Mouse (Mus musculus): ENCODE measurements around the gene Gm20388.
"Not testable (repeated sequence)": the region's sequence is repeated elsewhere in the genome, so short reads cannot be mapped to it uniquely, and the experiment has no call there.

Gm20388 gene

GRCm38 (mm10) chr8:120705163-120705562, 794.5 kb downstream of the Gm20388 start:
- DNase-seq (ENCODE audit: inconsistent ontology term) = no peak

- DNase-seq (ENCODE audit: inconsistent ontology term) = no peak
Observed at GRCm38 (mm10) chr8:120706193-120706592, 795.6 kb downstream of the Gm20388 start.

GRCm38 (mm10) chr8:120709176-120709575, 798.5 kb downstream of the Gm20388 start:
- DNase-seq (ENCODE audit: inconsistent ontology term) = no peak

DNA sequence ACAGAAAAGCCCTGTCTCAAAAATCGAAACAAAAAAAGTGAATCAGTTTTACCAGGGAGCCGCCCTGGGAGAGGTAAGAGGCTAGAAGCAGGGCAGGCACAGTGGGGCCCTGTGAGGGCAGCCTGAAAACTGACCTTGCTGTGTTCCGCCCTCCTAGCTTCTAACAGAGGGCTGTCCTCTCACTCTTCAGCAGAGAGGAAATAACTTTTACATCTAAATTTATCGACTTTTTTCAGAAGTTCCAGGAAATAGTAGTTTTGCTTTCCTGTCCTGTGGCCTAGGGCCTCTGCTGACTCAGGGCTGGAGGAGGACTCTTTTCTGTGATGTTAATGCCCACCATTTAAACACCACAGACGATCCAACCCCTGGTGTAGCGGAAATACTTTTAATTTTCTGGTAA, 804.6 kb downstream of the Gm20388 start:
- no peak for DNase-seq (ENCODE audit: inconsistent ontology term)

DNA sequence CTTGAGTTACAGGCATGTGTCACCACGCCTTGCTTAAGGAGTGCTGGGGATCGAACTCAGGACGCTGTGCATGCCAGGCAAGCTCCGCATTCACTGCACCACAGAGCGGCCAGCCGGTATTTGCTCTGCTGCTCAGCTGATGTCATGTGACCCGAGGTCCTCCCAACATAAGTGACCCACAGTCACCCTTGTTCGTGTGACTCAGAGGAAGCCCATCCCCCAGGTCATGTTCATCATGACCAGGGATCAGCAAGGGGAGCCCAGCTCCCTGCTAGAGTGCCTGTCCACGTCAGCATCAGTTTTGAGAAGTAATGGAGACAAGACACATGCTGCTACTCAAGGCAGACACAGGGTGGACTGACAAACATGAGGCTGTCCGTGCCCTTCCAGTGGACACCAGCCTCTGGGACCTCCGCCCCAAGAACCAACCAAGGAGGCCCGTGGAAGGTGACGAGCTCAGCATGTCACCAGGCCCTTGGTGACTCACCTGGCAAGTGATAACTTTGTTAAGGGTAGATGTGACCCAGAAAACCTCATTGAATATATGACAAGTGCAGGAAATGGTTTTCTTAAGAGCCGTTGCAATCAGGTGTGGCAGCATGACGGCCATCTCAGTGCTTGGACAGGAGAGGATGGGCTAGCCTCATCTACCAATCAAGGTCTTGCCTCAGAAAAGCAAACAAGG, 805.5 kb downstream of the Gm20388 start:
- DNase-seq (ENCODE audit: inconsistent ontology term) = no peak

DNA sequence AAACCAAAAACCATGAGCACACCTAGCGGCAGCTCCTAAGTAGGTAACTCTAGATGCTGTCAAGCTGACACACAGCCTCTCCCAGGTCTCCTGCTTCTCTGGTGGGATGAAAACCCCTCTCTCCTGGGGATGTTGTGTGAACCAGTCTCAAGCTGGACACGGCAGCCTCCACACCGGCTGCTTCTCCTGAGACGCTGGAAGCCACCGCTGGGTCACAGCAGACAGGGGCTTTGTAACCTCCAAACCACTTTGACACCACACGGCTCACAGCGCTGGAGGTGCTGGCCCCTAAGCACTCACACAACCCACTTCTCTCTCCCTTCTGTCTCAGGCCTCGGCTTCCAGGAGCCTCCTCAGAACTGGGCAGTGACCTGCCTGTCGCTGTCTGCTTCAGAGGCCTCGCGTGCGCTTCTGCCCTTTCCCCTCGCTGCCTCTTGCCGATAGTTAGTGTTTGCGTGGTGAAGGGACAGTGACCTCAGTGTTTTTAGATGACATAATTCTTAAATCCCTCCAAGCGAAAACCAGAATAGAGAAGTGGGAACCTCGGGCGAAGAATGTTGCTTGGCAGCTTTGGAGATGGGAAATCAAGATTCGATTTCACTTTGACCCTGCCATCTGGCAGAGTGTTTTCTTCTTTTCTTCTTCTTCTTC, 809.1 kb downstream of the Gm20388 start:
- DNase-seq (ENCODE audit: inconsistent ontology term) = no peak

GRCm38 (mm10) chr8:120723025-120723424, 812.4 kb downstream of the Gm20388 start:
- no peak for DNase-seq (ENCODE audit: inconsistent ontology term)

GRCm38 (mm10) chr8:120724096-120724495, 813.5 kb downstream of the Gm20388 start:
- DNase-seq (ENCODE audit: inconsistent ontology term) = not testable (repeated sequence)

DNA sequence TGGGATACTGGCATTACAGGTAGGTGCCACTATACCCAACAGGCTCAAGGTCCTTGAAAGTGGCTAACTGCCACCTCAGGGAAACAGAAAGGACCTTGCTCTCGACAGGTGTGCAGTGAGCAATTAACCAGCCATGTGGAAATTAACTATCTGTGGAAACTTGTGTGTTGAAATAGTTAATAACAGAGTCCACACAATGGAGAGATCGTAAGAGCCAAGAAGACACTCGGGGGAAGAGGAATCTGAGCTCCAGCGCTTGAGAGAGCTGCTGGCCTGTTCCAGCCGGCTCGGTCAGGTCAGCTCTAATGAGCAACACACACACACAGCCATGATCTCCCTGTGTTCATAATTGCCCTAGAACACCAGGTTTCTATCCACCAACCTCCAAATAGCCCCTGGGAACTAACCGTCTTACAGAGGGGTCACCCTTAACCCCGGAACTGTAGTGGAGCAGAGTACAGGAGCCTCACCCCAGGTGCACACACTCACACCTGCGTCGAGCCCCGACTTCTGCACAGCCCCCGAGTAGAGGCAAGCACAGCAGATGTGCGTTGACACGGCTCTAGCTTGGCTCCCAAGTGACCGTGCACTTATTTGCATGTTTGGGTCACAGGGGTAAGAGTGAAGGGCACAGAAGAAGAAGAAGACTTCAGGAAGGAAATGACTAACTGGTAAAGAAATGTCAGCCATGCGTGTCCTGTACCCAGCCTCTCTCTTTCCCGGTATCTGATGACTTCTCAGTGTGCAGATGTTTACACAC, 814.4 kb downstream of the Gm20388 start:
- no peak for DNase-seq (ENCODE audit: inconsistent ontology term)

- DNase-seq (ENCODE audit: inconsistent ontology term) = no peak
Observed at GRCm38 (mm10) chr8:120725576-120725950, 814.9 kb downstream of the Gm20388 start.

DNA sequence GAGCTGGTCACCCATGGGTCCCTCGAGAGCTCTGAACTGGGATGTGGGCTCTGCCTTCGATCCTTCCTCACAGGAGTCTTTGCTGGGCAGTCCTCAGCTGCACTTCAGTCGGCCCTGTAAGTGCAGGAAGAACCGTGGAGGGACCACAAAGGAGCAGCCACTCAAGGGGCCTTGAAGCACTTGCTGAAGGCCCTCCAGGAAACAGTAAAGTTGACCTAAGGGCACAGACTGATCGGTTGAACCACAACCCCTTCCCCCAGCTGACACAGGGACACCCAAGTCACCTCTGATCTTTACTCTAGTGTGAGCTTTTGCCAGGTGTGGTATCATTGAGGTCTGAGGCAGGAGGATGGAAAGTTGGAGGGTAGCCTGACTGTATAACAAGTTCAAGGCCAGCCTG, 815.4 kb downstream of the Gm20388 start:
- DNase-seq (ENCODE audit: inconsistent ontology term) = no peak

GRCm38 (mm10) chr8:120728488-120729160, 818.0 kb downstream of the Gm20388 start:
- no peak for DNase-seq (ENCODE audit: inconsistent ontology term)

- DNase-seq (ENCODE audit: inconsistent ontology term) = no peak
Observed at GRCm38 (mm10) chr8:120731582-120731981, 820.9 kb downstream of the Gm20388 start.

- DNase-seq (ENCODE audit: inconsistent ontology term) = no peak
Observed at GRCm38 (mm10) chr8:120732068-120732467, 821.4 kb downstream of the Gm20388 start.

- peak; percentile 91 for DNase-seq (ENCODE audit: inconsistent ontology term)
Observed at GRCm38 (mm10) chr8:120735770-120736481, 825.3 kb downstream of the Gm20388 start, which contains the start of gene Irf8. Gene Irf8, plus strand, starts transcription at chr8:120736358.

- DNase-seq (ENCODE audit: inconsistent ontology term) = peak; percentile 68
Observed at GRCm38 (mm10) chr8:120736486-120736885, 825.8 kb downstream of the Gm20388 start.

GRCm38 (mm10) chr8:120737166-120737565, 826.5 kb downstream of the Gm20388 start:
- DNase-seq (ENCODE audit: inconsistent ontology term) = no peak

DNA sequence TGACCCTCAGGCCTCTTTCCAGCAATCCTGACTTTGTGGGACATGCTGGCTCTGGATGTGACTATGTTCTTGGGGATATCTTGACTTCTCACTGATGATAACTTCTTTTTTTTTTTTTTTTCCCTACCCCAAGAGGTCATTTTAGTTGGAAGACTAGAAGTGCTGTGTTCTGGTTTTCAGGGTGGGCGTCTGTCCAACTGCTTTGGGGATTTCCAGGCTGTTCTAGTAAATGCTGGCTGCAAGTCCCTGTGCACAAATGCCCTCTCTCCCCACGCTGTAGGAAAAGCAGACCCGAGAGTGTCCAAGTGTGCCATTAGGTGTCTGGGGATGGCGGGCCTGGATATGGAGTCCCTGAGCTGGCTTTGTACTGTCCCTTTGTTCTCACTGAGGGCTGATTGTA, 828.1 kb downstream of the Gm20388 start:
- peak; percentile 26 for DNase-seq (ENCODE audit: inconsistent ontology term)

GRCm38 (mm10) chr8:120739526-120739925, 828.9 kb downstream of the Gm20388 start:
- DNase-seq (ENCODE audit: inconsistent ontology term) = no peak

GRCm38 (mm10) chr8:120740579-120740978, 829.9 kb downstream of the Gm20388 start:
- DNase-seq (ENCODE audit: inconsistent ontology term) = no peak

GRCm38 (mm10) chr8:120741001-120741400, 830.4 kb downstream of the Gm20388 start:
- no peak for DNase-seq (ENCODE audit: inconsistent ontology term)

Data from Muller cell, postnatal 12 days (primary cell).